Mouse (Mus musculus) cerebellum, adult 2 months (tissue): ENCODE measurements at regions not wholly inside any gene's neighbourhood (a gene's known extent, or its start where the extent isn't known, plus 50 kb on each side); places are given as distances from the start of the nearest gene placed in this dataset.

Experiments used
- DNase-seq, 2 experiments: peaks; one replicate each; pipeline ENCODE4 v3.0.0; 2021
- H3K27ac ChIP-seq: fragments of 200-500 bp; 2 replicates; pipeline ENCODE4 v1.5.1; 2012; ENCODE audit warnings: low read length, control low read depth, inconsistent platforms; ENCODE audit not compliant: insufficient read depth
- H3K27me3 ChIP-seq: fragments of 200-500 bp; 2 replicates; pipeline ENCODE4 v1.6.1; 2012; ENCODE audit warnings: inconsistent platforms, mild to moderate bottlenecking, low read length, moderate library complexity; ENCODE audit not compliant: control insufficient read depth, insufficient read depth
- H3K4me1 ChIP-seq: fragments of 200-500 bp; 2 replicates; pipeline ENCODE4 v1.6.1; 2011; ENCODE audit warnings: low read length; ENCODE audit not compliant: control insufficient read depth, insufficient read depth
- H3K4me3 ChIP-seq: fragments of 200-500 bp; replicated peaks from 2 replicates; pipeline ENCODE3; 2011; ENCODE audit warnings: mild to moderate bottlenecking, low read depth, low read length, control low read depth; ENCODE audit not compliant: insufficient read depth
- CTCF ChIP-seq: fragments of 200-500 bp; IDR thresholded peaks from 2 replicates; pipeline ENCODE4 v1.5.1; 2011; ENCODE audit warnings: low read depth, mild to moderate bottlenecking, control low read depth, low read length, moderate library complexity, borderline replicate concordance; ENCODE audit not compliant: insufficient read depth
- POLR2A ChIP-seq: fragments of 200-500 bp; IDR thresholded peaks from 2 replicates; pipeline ENCODE4 v1.6.1; 2011; ENCODE audit warnings: low read length, control low read depth, borderline replicate concordance; ENCODE audit not compliant: insufficient read depth
- WGBS: fragments of 180-500 bp; shearing (Covaris S2); methylation state at CpG from one replicate; pipeline ENCODE4 v1.1.7; 2018; 5-methylcytosine and 5-hydroxymethylcytosine counted together

- TF ChIP-seq CTCF (no peak), POLR2A (no peak)
- peak in 1 of 2 experiments; percentile 41 for DNase-seq
- H3K4me1 ChIP-seq = no peaks in the 10 kb centered on the region
- H3K4me3 ChIP-seq = no peak overlapping the region
- H3K27me3 ChIP-seq = no peaks in the 10 kb centered on the region
- H3K27ac ChIP-seq = no peak overlapping the region
- WGBS = 43% methylated on average over 2 of the region's 2 CpGs
Measured at GRCm38 (mm10) chr2:9607547-9607946, 273.5 kb upstream of the 4930412O13Rik start.

GRCm38 (mm10) chr2:9614415-9614814, 266.6 kb upstream of the 4930412O13Rik start:
- no peak overlapping the region for H3K4me3 ChIP-seq
- no peaks in the 10 kb centered on the region for H3K4me1 ChIP-seq
- WGBS = 92% methylated on average over 2 of the region's 2 CpGs
- TF ChIP-seq CTCF (no peak), POLR2A (no peak)
- H3K27me3 ChIP-seq = no peaks in the 10 kb centered on the region
- DNase-seq = no peak
- no peak overlapping the region for H3K27ac ChIP-seq

GRCm38 (mm10) chr2:9616292-9616691, 264.8 kb upstream of the 4930412O13Rik start:
- Histone ChIP-seq H3K27ac (no peak overlapping the region), H3K4me1 (no peaks in the 10 kb centered on the region), H3K27me3 (no peaks in the 10 kb centered on the region), H3K4me3 (no peak overlapping the region)
- 86% methylated on average over 5 of the region's 5 CpGs for WGBS
- DNase-seq = no peak
- TF ChIP-seq POLR2A = no peak
- TF ChIP-seq CTCF = no peak

- Histone ChIP-seq H3K27ac (no peak overlapping the region), H3K4me3 (no peak overlapping the region), H3K27me3 (no peaks in the 10 kb centered on the region), H3K4me1 (no peaks in the 10 kb centered on the region)
- TF ChIP-seq POLR2A (no peak), CTCF (no peak)
- 18% methylated on average over 21 of the region's 21 CpGs for WGBS
- peak; percentile 82 to 94 for DNase-seq
Measured at GRCm38 (mm10) chr2:9620303-9621244, 260.5 kb upstream of the 4930412O13Rik start.

- 97% methylated on average over 2 of the region's 2 CpGs for WGBS
- Histone ChIP-seq H3K4me1 (no peaks in the 10 kb centered on the region), H3K4me3 (no peak overlapping the region), H3K27ac (no peak overlapping the region), H3K27me3 (no peaks in the 10 kb centered on the region)
- no peak for DNase-seq
- TF ChIP-seq CTCF (no peak), POLR2A (no peak)
Measured at GRCm38 (mm10) chr2:9623702-9624101, 257.4 kb upstream of the 4930412O13Rik start.

GRCm38 (mm10) chr2:9628026-9628425, 253.0 kb upstream of the 4930412O13Rik start:
- no peak for DNase-seq
- TF ChIP-seq CTCF (no peak), POLR2A (no peak)
- WGBS = 96% methylated on average over 3 of the region's 3 CpGs
- no peaks in the 10 kb centered on the region for H3K27me3 ChIP-seq
- no peak overlapping the region for H3K27ac ChIP-seq
- H3K4me1 ChIP-seq = no peaks in the 10 kb centered on the region
- H3K4me3 ChIP-seq = no peak overlapping the region

GRCm38 (mm10) chr2:9632719-9633446, 248.2 kb upstream of the 4930412O13Rik start:
- peak in 1 of 2 experiments; percentile 22 for DNase-seq
- H3K4me3 ChIP-seq = no peak overlapping the region
- no peaks in the 10 kb centered on the region for H3K27me3 ChIP-seq

More at GRCm38 (mm10) chr2:9632719-9633446, 248.2 kb upstream of the 4930412O13Rik start:
- WGBS = 24% methylated on average over 15 of the region's 15 CpGs
- Histone ChIP-seq H3K4me1 (no peaks in the 10 kb centered on the region; the same call in 1 of the 2 replicates), H3K27ac (no peak overlapping the region)
- TF ChIP-seq CTCF (no peak), POLR2A (no peak)
